Mouse (Mus musculus): Measurements from ENCODE around the gene Zfp454.

Gene Zfp454

GRCm38 (mm10) chr11:50841023-50841735, 46.3 kb downstream of the Zfp454 start, which contains the start of gene Zfp879:
TSS of gene Zfp879 (minus strand) at chr11:50841552.
- peak; percentile 95 for DNase-seq (ENCODE audit: low read depth, low spot score)

GRCm38 (mm10) chr11:50835727-50836126, 51.7 kb downstream of the Zfp454 start:
- no peak for DNase-seq (ENCODE audit: low read depth, low spot score)

GRCm38 (mm10) chr11:50827010-50827953, 60.2 kb downstream of the Zfp454 start, which contains the start of gene Zfp354c:
TSS of gene Zfp354c (minus strand) at chr11:50827724.
- DNase-seq (ENCODE audit: low read depth, low spot score): peak; percentile 85

- no peak for DNase-seq (ENCODE audit: low read depth, low spot score)
Observed at GRCm38 (mm10) chr11:50826214-50826613, 61.2 kb downstream of the Zfp454 start.

Data from ZHBTc4 (cell line).